Mouse (Mus musculus) retina, embryonic 14.5 days (tissue): Measurements from ENCODE around the gene Phtf1.

Experiments
- DNase-seq: peaks from one replicate; pipeline ENCODE4 v3.0.0-alpha.2; 2015; ENCODE audit warnings: low spot score

Gene Phtf1

GRCm38 (mm10) chr3:104020101-104020500, 52.2 kb downstream of the Phtf1 start:
- DNase-seq, result no peak

GRCm38 (mm10) chr3:104026938-104027337, 59.0 kb downstream of the Phtf1 start:
- no peak for DNase-seq

- no peak for DNase-seq
Measured at GRCm38 (mm10) chr3:104032086-104032485, 64.2 kb downstream of the Phtf1 start.

- DNase-seq, result no peak
Measured at GRCm38 (mm10) chr3:104032747-104033146, 64.8 kb downstream of the Phtf1 start.

GRCm38 (mm10) chr3:104059001-104059622, 91.2 kb downstream of the Phtf1 start:
- DNase-seq, result peak; percentile 6

GRCm38 (mm10) chr3:104069395-104069794, 101.5 kb downstream of the Phtf1 start:
- no peak for DNase-seq
